Mouse (Mus musculus) retina, embryonic 14.5 days (tissue): ENCODE measurements at regions not wholly inside any gene's neighbourhood (a gene's known extent, or its start where the extent isn't known, plus 50 kb on each side); places are given as distances from the start of the nearest gene placed in this dataset.

Source experiments
- DNase-seq: peaks from one replicate; pipeline ENCODE4 v3.0.0-alpha.2; 2015; ENCODE audit warnings: low spot score

DNA sequence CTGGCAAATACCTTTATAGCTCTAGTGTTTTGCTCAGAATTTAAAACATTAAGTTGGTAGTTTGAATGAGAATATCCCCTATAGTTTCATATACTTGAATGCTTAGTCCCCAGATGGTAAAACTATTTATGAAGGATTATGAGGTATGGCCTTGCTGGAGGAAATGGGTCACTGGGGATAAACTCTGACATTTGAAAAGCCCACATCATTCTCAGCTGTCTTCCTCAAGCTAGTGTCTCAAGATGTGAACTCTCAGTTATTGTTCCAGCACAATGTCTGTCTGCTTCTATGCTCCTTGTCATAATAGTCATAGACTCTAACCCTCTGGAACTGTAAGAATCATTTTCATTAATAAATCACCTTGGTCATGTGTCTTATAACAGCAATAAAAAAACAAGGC, 2004.1 kb upstream of the Gm8797 start:
- DNase-seq = no peak

DNA sequence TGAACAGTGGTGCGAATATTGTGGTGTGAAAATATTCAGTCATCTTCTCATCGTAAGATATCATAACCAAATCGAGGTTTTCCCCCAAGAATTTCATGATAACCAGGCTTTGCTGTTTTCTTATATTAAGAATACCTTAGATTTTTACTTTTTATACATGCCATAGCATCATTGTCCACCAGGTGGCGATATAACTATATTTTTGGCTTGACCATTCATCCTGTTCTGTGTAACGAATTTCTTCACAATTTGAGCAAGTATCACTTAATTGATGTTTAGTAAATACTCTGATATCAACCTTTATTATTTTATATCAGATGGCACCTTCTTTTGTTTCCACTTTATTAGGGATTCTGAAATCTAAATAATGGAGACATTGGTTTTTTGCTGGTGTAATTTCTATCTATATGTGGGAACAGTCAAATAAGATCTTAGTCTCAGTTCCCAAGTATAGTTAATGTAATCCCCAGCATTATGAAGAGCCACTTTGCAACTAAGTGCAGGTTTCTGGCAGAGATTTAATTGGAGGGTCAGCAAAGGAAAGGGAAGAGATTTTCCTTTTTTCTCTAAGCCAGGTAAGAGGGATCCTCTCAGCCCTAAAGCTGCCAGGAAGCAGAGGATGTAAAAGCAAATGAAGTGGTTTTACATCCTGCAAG, 1998.9 kb upstream of the Gm8797 start:
- peak; percentile 82 for DNase-seq

DNA sequence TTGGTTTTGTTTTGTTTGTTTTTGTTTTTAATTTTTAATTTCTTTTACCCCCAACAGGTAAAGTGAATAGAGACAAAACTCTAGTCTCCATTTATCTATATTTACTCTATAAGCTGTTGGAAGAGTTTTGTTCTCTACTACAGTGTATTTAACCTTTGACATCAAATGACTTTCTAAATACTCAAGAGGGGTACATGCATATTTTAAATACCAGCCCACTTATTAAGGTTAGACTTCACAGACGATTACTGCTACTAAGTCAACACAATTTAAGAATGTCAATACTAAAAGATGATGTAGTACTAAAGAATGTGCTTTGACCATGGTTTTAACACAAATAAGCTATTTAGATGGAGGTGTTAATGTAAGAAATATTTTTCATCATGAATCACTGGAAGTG, 1989.3 kb upstream of the Gm8797 start:
- no peak for DNase-seq

DNA sequence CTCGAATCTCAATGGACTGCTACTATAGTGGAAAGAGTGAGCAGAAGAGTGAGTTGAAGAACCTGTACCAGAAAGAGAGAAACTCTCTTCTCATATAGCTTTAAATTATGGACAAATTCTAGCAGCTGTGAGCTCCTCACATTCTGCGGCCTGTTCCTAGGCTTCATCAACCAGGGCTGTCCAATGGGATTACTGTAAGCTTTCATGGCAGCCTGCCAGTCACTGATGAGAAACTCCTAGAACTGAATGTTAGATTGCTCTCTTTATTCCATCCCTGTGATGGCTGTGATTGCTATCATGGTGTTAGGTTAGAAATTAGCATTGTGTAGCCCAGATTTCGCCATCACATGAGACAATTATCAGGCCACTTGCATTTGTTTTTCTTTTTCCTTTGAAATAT, 1966.4 kb upstream of the Gm8797 start:
- DNase-seq = peak; percentile 2

DNA sequence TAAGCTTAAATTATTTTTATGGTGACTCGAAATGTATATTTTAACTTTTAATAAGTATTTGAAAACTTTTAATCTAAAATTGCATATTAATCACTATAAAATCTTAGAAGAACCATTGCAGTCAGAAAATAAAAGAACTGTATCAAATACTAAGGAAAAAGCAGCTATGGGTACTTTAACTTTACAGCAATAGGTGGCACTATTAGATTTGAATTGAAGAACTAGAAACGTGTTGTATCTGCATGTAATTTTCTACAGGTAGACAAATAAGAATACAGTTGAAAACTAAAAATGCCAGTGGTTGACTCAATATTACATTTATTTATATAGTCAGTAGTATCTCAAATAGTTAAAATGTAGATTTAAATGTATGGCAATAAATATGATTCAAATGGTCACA, 1964.6 kb upstream of the Gm8797 start:
- DNase-seq = no peak

DNA sequence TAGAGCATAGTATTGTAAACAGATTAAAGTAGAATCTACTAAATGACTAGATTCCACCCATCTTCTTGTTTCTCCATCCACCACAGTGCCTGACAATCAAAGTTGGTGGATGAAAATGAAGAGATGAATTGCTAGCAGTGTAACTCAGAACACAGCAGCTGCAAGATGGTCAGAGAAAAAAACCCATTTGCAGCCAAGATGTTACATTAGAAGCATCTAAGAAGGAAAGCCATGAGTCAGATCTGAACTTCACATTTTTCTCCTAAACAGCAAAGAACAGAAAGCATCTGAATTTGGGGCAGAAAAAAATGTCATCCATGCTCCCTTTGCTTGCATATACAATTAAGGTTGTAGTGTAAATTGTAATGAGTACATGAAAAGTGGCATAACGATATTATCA, 1942.8 kb upstream of the Gm8797 start:
- DNase-seq = no peak

DNA sequence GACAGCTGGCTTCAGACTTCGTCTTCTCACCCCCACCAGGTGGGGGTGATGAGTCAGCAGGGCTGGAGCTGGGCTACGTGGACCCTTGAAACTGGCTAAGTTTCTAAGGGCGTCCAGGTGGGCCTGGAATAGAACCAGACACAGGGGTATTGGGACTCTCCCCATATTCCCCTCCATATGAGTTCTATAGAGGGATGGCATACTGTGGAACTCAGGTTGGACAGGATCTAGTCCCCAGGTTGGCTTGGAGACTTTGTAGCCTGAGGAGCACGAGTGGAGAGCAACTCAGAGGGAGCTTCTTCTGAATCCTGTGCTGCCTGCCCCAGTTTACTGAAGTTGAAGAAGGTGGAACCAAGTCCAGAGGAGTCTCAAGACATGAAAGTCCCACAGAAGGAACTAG, 1921.6 kb upstream of the Gm8797 start:
- DNase-seq = no peak

DNA sequence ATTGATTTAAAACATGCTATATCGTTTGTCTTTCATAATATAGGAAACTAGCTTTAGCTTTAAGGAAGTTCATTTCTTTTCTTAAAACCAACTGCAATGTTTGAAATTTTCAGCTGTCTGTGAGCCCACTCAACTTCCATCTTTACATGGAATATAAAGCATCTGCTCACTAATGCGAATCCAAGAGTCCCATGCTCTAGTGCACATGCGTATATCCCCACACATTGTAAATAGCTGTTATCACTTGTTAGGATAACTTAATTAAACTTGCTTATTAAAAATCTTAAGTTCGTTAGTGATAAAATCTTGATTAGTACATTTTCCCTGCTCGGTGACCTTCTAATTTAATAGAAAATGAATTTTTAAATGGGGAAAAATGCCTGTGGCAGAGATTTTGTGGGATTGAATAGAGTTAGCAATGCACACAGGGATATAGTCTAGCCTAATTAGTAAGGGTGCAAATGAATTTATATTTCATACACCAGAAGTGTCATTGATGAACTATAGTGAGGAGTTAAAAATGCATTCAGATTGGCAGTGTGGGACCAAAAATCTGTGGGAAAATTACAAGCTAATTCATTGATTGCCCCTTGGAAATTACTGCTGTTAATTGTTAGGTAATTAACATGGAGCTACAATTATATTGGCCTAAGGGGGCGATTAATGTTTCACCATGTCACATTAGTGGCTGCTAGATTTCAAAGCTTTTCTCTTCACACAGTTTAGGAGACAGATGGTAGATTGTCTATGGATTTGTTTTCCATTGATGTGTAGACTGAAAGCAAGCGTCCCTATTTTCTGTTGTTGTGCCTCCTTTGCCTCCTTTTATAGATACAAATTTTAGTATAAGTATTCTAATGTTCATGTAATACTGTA, 1919.0 kb upstream of the Gm8797 start:
- no peak for DNase-seq
